Mouse (Mus musculus) cerebellum, postnatal 4 days (tissue): ENCODE measurements around the gene Mta3.
A peak's percentile ranks its signal among the peaks of the same experiment; 100 is the strongest.
"Not testable (repeated sequence)": the region's sequence is repeated elsewhere in the genome, so short reads cannot be mapped to it uniquely, and the experiment has no call there.

Source experiments
- DNase-seq, 2 experiments: peaks; one replicate each; pipeline ENCODE4 v3.0.0; 2022; ENCODE audit warnings: low spot score in 2 of 2, mixed read lengths in 1 of 2

Mta3 gene

GRCm38 (mm10) chr17:83849081-83849675 lies 143.2 kb downstream of the Mta3 start:
- DNase-seq: no peak

GRCm38 (mm10) chr17:83849717-83850116 lies 143.8 kb downstream of the Mta3 start:
- no peak for DNase-seq

- DNase-seq: peak; percentile 91 to 95
Measured at GRCm38 (mm10) chr17:83850458-83850857, 144.5 kb downstream of the Mta3 start.

GRCm38 (mm10) chr17:83850864-83851263 lies 144.9 kb downstream of the Mta3 start:
- DNase-seq: no peak

- DNase-seq: no peak
Measured at GRCm38 (mm10) chr17:83853831-83854230, 147.9 kb downstream of the Mta3 start.

- DNase-seq: no peak
Measured at GRCm38 (mm10) chr17:83854284-83854918, 148.4 kb downstream of the Mta3 start.

GRCm38 (mm10) chr17:83858413-83858812 lies 152.4 kb downstream of the Mta3 start:
- DNase-seq: no peak

- DNase-seq: no peak
Measured at GRCm38 (mm10) chr17:83859639-83860038, 153.7 kb downstream of the Mta3 start.

GRCm38 (mm10) chr17:83860224-83860623 lies 154.3 kb downstream of the Mta3 start:
- no peak for DNase-seq

GRCm38 (mm10) chr17:83860968-83861367 lies 155.0 kb downstream of the Mta3 start:
- DNase-seq: not testable (repeated sequence)

- DNase-seq: peak; percentile 98 to 99
Measured at GRCm38 (mm10) chr17:83861444-83862133, 155.6 kb downstream of the Mta3 start.

- DNase-seq: peak; percentile 38 to 62
Measured at GRCm38 (mm10) chr17:83862134-83862881, 156.3 kb downstream of the Mta3 start.

- DNase-seq: no peak
Measured at GRCm38 (mm10) chr17:83865366-83865765, 159.4 kb downstream of the Mta3 start.

- peak in 1 of 2 experiments; percentile 45 for DNase-seq
Measured at GRCm38 (mm10) chr17:83866582-83866981, 160.6 kb downstream of the Mta3 start.

- DNase-seq: no peak
Measured at GRCm38 (mm10) chr17:83870385-83870784, 164.4 kb downstream of the Mta3 start.
